Mouse (Mus musculus): Measurements from ENCODE around the gene Irgc1. TPM values are rescaled to one million over a fixed set of nuclear protein-coding genes. Genes with fewer than 3 reads are reported as not detected.
"Not testable (repeated sequence)": the region's sequence is repeated elsewhere in the genome, so short reads cannot be mapped to it uniquely, and the experiment has no call there.

Irgc1 gene
- not detected in 2 replicates for polyA plus RNA-seq (2012)

GRCm38 (mm10) chr7:24451855-24452311, at the start of gene Irgc1:
Gene Irgc1, minus strand, starts transcription at chr7:24452297.
- peaks cover 13% of the 10 kb centered on the region for H3K4me1 ChIP-seq (ENCODE audit: control insufficient read depth)
- H3K4me3 ChIP-seq (replicated peaks): no peak within 1 kb of the TSS
- no peak for TF ChIP-seq TAL1 (IDR thresholded peaks at IDR 0.05; ENCODE audit: low read length)
- TF ChIP-seq GATA1 (IDR thresholded peaks at IDR 0.05; ENCODE audit: low read length): no peak
- peaks cover 6% of the 10 kb centered on the region for H3K27me3 ChIP-seq (ENCODE audit: control insufficient read depth)
- H3K9me3 ChIP-seq (ENCODE audit: control insufficient read depth, low read length): no peaks in the 10 kb centered on the region
- no peaks in the 10 kb centered on the region for H3K36me3 ChIP-seq (ENCODE audit: control insufficient read depth)

GRCm38 (mm10) chr7:24501492-24501891, 49.4 kb upstream of the Irgc1 start:
- Histone ChIP-seq H3K36me3 (ENCODE audit: control insufficient read depth) (no peaks in the 10 kb centered on the region), H3K4me3 (replicated peaks) (no peak overlapping the region), H3K27me3 (ENCODE audit: control insufficient read depth) (peaks cover 85% of the 10 kb centered on the region), H3K9me3 (ENCODE audit: control insufficient read depth, low read length) (peaks cover 9% of the 10 kb centered on the region), H3K4me1 (ENCODE audit: control insufficient read depth) (peaks cover 9% of the 10 kb centered on the region)
- TF ChIP-seq GATA1 (IDR thresholded peaks at IDR 0.05; ENCODE audit: low read length) (no peak), TAL1 (IDR thresholded peaks at IDR 0.05; ENCODE audit: low read length) (no peak)

DNA sequence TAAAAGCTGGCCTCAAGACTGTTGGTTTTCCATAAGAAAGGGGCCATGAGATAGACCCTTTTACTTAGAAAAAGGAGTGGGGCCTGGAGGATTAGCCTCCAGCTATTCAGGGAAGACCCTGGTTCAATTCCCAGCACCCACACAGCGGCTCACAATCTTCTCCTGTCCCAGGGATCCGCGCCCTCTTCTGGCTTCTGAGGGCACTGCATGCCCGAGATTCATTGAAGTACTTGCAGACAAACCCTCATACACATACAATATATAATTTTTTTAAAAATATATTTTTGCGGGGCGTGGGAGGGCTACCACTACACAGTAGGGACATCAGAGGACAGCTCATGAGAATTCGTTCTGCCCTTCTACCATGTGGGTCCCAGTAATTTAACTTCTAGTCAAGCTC, 48.8 kb upstream of the Irgc1 start:
- H3K36me3 ChIP-seq (ENCODE audit: control insufficient read depth): no peaks in the 10 kb centered on the region
- H3K9me3 ChIP-seq (ENCODE audit: control insufficient read depth, low read length): peaks cover 9% of the 10 kb centered on the region
- peaks cover 79% of the 10 kb centered on the region for H3K27me3 ChIP-seq (ENCODE audit: control insufficient read depth)
- no peak for TF ChIP-seq GATA1 (IDR thresholded peaks at IDR 0.05; ENCODE audit: low read length)
- no peak for TF ChIP-seq TAL1 (IDR thresholded peaks at IDR 0.05; ENCODE audit: low read length)
- H3K4me1 ChIP-seq (ENCODE audit: control insufficient read depth): peaks cover 7% of the 10 kb centered on the region
- H3K4me3 ChIP-seq (replicated peaks): no peak overlapping the region

- peaks cover 5% of the 10 kb centered on the region for H3K4me1 ChIP-seq (ENCODE audit: control insufficient read depth)
- H3K27me3 ChIP-seq (ENCODE audit: control insufficient read depth): peaks cover 70% of the 10 kb centered on the region
- H3K9me3 ChIP-seq (ENCODE audit: control insufficient read depth, low read length): peaks cover 9% of the 10 kb centered on the region
- no peaks in the 10 kb centered on the region for H3K36me3 ChIP-seq (ENCODE audit: control insufficient read depth)
- no peak overlapping the region for H3K4me3 ChIP-seq (replicated peaks)
- TF ChIP-seq GATA1 (IDR thresholded peaks at IDR 0.05; ENCODE audit: low read length): no peak
- no peak for TF ChIP-seq TAL1 (IDR thresholded peaks at IDR 0.05; ENCODE audit: low read length)
Measured at GRCm38 (mm10) chr7:24499856-24500577, 47.9 kb upstream of the Irgc1 start.

- Histone ChIP-seq H3K36me3 (ENCODE audit: control insufficient read depth) (no peaks in the 10 kb centered on the region), H3K4me1 (ENCODE audit: control insufficient read depth) (no peaks in the 10 kb centered on the region), H3K4me3 (replicated peaks) (no peak overlapping the region), H3K9me3 (ENCODE audit: control insufficient read depth, low read length) (no peaks in the 10 kb centered on the region), H3K27me3 (ENCODE audit: control insufficient read depth) (peaks cover 28% of the 10 kb centered on the region)
- TF ChIP-seq TAL1 (IDR thresholded peaks at IDR 0.05; ENCODE audit: low read length): no peak
Measured at GRCm38 (mm10) chr7:24488303-24488702, 36.2 kb upstream of the Irgc1 start.

- Histone ChIP-seq H3K36me3 (ENCODE audit: control insufficient read depth) (no peaks in the 10 kb centered on the region), H3K27me3 (ENCODE audit: control insufficient read depth) (peaks cover 37% of the 10 kb centered on the region), H3K9me3 (ENCODE audit: control insufficient read depth, low read length) (no peaks in the 10 kb centered on the region), H3K4me1 (ENCODE audit: control insufficient read depth) (no peaks in the 10 kb centered on the region), H3K4me3 (replicated peaks) (no peak overlapping the region)
- TF ChIP-seq GATA1 (IDR thresholded peaks at IDR 0.05; ENCODE audit: low read length) (no peak), TAL1 (IDR thresholded peaks at IDR 0.05; ENCODE audit: low read length) (no peak)
Measured at GRCm38 (mm10) chr7:24487403-24487802, 35.3 kb upstream of the Irgc1 start.

DNA sequence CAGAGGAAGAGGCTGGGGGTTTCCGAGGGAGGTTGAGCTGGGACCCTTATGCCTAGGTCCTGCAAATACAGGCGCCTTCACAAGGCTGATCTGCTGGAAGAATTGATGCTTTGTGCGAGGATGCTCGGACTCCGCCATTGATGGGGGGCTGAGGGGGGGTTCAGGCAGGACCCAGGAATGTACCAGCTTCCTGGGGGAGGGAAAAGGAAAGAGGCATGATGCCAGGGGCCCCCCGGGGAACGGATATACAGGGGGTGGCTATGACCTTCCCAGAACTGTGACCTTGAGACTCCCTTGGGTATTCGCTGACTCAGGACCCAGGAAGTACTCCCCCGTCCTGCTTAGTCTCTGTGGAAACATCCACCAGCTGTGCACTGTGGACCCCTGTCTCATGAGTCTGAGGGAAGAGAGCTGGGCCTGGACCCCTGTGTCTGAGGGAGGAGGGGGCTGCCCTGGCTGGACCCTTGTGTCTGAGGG, 34.6 kb upstream of the Irgc1 start:
- H3K27me3 ChIP-seq (ENCODE audit: control insufficient read depth): peaks cover 44% of the 10 kb centered on the region
- H3K9me3 ChIP-seq (ENCODE audit: control insufficient read depth, low read length): peaks cover under 1% of the 10 kb centered on the region; the same call in 1 of the 2 replicates

DNA sequence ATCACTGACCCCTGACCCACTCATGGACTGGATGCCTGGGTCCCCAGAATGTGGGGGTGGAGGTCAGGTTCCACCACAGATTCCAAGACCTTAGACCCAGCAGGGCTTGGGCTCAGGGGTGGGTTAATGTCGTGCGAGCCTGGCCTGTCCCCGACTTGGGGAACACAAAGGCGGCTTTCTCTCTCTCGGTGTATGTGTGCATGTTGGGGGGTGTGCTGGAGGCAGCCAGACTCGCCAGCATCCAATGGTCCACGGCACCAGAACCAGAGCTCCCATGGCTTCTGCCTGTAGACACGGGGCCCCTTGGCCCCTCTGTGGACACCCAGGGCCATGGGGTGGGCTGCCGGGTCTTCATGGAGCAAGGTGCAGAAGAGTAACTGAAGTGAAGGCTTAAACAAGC, 33.4 kb upstream of the Irgc1 start:
- no peak overlapping the region for H3K4me3 ChIP-seq (replicated peaks)
- peaks cover 3% of the 10 kb centered on the region; the same call in 1 of the 2 replicates for H3K9me3 ChIP-seq (ENCODE audit: control insufficient read depth, low read length)
- peaks cover 56% of the 10 kb centered on the region for H3K27me3 ChIP-seq (ENCODE audit: control insufficient read depth)
- TF ChIP-seq GATA1 (IDR thresholded peaks at IDR 0.05; ENCODE audit: low read length) (no peak), TAL1 (IDR thresholded peaks at IDR 0.05; ENCODE audit: low read length) (no peak)
- no peaks in the 10 kb centered on the region for H3K36me3 ChIP-seq (ENCODE audit: control insufficient read depth)
- peaks cover 9% of the 10 kb centered on the region for H3K4me1 ChIP-seq (ENCODE audit: control insufficient read depth)

More for the DNA sequence above, 34.6 kb upstream of the Irgc1 start:
- H3K36me3 ChIP-seq (ENCODE audit: control insufficient read depth): no peaks in the 10 kb centered on the region
- peaks cover 3% of the 10 kb centered on the region for H3K4me1 ChIP-seq (ENCODE audit: control insufficient read depth)
- H3K4me3 ChIP-seq (replicated peaks): no peak overlapping the region
- TF ChIP-seq GATA1 (IDR thresholded peaks at IDR 0.05; ENCODE audit: low read length): no peak
- no peak for TF ChIP-seq TAL1 (IDR thresholded peaks at IDR 0.05; ENCODE audit: low read length)

DNA sequence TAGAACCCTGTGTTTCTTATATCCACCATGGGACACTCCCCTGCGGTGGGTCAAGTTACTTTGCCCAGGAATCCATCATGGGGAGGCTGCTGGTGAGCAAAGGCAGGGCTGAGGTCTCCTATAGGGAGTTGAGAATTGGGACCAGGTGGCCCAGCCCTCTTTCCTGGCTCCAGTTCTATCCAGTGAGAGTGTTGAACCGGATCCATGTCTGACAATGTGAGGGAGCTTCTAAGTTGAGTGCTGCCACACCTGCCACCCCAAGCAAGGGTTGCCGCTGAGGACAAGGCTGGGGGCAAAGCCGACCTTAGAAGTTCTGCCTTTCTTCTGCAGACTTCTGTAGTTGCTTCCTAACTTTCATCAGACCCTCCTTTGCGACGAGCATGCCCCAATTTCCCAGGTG, 31.2 kb upstream of the Irgc1 start:
- H3K9me3 ChIP-seq (ENCODE audit: control insufficient read depth, low read length); H3K36me3 ChIP-seq (ENCODE audit: control insufficient read depth); H3K4me1 ChIP-seq (ENCODE audit: control insufficient read depth); H3K4me3 ChIP-seq (replicated peaks): not testable (repeated sequence)
- H3K27me3 ChIP-seq (ENCODE audit: control insufficient read depth): peaks cover 76% of the 10 kb centered on the region

Measured in erythroblast, embryonic 14.5 days (primary cell).